Mouse (Mus musculus) megakaryocyte, embryonic 14.5 days (primary cell): Measurements from ENCODE around the gene a.

Experiments
- FLI1 ChIP-seq: IDR thresholded peaks from 2 replicates; pipeline ENCODE4 v1.6.1; 2012; ENCODE audit warnings: low read length, inconsistent platforms, mixed read lengths
- GATA1 ChIP-seq: IDR thresholded peaks from 3 replicates; pipeline ENCODE4 v1.6.1; 2012; ENCODE audit warnings: mixed read lengths, low read length, inconsistent platforms, borderline replicate concordance

DNA sequence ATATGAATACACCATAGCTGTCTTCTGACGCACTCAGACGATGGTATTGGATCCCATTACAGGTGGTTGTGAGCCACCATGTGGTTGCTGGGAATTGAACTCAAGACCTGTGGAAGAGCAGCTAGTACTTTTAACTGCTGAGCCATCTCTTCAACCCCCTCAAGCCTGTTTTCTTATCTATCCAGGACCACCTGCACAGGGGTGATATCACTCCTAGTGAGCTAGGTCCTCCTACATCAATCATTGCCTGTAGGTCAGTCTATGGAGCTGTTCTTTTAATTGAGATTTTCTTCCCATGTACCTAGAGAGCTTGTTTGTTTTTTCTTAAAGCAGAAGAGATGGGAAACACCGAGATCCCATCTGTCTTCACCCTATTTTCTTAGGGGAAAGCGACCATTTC is 12.6 kb downstream of the a start:
- TF ChIP-seq GATA1 (no peak), FLI1 (no peak)
